Mouse (Mus musculus) liver, adult (tissue): Measurements from ENCODE around the gene Rhobtb1.

ENCODE experiments used
- GATA4 ChIP-seq: IDR thresholded peaks from 2 replicates; pipeline ENCODE4 v1.6.1; 2014; ENCODE audit warnings: mild to moderate bottlenecking, low read length; ENCODE audit not compliant: insufficient replicate concordance

Rhobtb1 gene

GRCm38 (mm10) chr10:69323986-69324385 lies 172.8 kb downstream of the Rhobtb1 start:
- no peak for TF ChIP-seq GATA4

DNA sequence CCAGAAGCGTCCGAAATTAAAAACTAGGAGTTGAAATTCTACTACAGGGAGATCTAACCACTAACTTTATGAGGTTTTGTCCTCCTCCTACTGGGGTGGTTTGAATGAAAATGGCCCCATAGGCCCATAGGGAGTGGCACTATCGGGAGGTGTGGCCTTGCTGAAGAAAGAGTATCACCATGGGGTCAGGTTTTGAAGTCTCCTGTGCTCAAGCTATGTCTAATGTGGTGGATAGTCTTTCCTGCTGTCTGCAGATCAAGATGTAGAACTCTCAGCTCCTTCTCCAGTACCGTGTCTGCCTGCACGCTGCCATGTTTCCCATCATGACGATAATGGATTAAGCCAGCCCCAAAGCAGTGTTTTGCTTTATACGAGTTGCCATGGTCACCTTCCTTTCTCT lies 173.6 kb downstream of the Rhobtb1 start:
- no peak for TF ChIP-seq GATA4

DNA sequence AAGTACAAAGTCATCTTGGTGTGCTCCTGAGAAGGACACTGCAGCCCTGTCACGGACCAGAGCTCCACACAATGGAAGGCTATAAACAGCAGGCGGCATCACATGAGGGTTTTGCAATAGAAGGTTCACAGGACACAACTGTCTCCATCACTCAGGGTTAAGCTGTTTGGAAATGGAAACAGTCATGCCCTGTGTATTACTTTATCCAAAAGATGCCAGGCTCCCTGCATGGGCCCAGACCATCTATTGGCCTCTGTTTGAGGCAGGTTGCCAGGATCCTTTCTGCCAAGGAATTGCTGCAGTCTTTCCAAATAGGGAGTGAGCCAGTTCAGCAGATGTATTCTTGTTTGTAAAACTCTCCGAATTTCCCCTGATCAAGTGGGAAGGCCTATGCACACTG lies 175.2 kb downstream of the Rhobtb1 start:
- TF ChIP-seq GATA4: no peak

DNA sequence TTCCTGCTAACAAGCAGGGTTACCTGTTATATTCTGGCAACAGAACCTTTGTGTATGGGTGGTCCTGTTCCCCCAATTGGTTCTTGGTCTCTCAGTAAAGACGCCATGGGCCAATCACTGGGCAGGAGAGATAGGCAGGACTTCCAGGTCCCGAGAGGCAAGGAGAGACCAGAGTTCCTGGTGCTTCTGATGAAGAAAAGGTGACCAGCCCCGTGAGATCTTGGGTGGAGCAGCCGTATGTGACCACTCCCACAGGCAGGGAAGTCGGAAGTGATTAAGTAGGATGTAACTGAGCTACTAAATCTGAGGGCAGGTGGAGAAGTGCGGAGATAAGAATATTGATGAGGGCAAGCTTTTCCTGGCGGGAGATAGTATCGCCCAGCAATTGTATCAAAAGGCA lies 176.1 kb downstream of the Rhobtb1 start:
- TF ChIP-seq GATA4: no peak

DNA sequence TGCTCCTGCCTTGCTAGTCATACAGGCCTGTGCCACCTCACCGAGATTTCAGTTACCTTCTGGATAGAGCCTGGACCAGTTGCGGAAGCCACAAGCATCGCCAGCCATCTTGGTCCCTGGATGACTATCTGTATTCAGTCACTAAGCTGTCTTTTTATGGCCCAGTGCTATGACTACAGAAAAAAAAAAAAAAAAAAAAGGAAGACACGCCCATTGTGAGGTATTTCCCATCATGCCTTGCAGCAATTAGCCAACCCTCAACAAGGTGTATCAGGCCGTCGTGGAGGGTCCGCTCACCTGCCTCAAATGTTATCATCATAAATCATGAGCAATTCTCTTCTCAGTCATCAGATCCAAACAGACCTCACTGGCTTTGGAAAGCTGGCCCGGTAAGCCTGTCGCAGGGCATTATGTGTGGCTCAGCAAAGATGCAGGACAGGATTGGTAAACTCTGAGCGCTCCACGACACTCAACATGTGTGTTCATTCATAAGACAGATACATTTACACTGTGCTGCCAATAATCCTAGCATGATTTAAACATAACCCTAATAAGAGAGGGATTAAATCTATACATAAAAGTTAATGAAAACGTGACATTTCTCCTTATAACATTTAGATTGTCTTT lies 176.9 kb downstream of the Rhobtb1 start:
- TF ChIP-seq GATA4: no peak

DNA sequence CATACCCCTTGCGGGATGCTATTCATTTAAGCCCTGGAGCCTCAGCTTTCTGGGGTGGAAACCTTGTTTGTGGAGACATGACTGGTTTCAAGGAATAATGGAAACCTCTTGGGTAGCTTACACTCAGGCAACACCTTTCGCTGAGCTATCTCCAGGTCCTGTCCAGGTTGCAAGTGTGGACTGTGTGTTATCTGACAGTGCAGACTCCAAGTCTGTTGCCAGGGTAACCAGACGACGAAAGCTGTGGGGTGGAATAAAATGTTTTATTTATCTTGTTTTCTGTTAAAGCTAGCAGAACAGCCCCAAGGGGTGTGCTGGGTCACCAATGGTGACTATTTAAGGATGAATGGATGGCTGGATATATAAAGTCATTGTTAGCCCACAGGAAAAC lies 177.4 kb downstream of the Rhobtb1 start:
- TF ChIP-seq GATA4: no peak

DNA sequence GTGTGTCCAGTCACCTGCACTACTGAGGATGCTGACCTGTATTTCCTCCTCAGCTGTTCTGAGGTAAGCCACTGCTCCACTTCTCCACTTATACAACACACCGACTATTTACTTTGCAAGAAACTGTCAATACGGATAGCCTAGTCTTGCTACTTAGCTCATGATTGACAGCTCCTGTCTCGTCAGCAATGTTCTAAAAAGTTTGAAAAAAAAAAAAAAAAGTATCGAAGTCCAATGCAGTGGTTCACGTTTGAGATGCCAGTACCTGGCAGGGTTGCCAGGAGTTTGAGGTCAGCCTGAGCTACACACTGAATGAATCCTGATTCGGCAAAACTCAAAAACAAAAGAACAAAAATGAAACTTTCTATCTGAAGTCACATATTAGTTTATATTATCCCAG lies 180.0 kb downstream of the Rhobtb1 start:
- TF ChIP-seq GATA4: no peak

- TF ChIP-seq GATA4: no peak
These were observed 182.0 kb downstream of the Rhobtb1 start for GRCm38 (mm10) chr10:69333212-69333611.

GRCm38 (mm10) chr10:69334271-69335194 lies 183.3 kb downstream of the Rhobtb1 start:
- no peak for TF ChIP-seq GATA4

DNA sequence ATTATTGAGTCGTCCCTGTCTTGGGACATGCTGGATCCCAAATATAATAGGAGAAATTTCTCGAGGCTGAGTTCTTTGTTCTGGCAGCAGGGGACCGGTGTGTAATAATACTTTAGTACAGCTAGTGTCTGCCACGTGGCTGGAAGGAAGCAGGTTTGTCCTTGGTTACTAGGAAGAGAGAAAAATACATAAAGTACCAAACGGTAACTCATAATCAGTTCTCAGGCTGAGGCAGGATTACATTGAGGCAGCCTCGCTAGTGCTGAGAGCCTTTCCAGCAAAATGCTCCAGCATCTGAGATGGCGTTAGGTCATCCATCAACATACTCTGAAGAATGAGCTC lies 183.9 kb downstream of the Rhobtb1 start:
- TF ChIP-seq GATA4: no peak

DNA sequence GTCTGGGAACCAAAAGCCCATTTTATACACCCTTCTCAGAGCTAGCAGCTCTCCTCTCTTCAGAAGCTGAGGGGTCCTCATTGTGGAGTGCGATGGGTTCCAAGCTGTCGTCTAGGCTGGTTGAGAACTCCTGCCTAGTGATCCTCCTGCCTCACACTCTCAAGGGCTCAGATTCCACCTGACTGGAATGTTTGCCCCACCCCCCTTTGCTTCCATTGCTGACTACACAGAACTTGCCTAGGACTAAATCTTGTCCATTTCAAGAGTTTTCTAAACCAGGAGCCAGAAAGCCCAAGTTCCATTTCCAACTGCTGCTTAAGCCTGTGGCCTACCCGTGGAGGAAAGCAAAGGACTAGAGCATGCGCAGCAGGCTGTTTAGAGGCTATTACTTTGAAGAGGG lies 184.4 kb downstream of the Rhobtb1 start:
- TF ChIP-seq GATA4: no peak

GRCm38 (mm10) chr10:69336219-69336618 lies 185.0 kb downstream of the Rhobtb1 start:
- no peak for TF ChIP-seq GATA4

DNA sequence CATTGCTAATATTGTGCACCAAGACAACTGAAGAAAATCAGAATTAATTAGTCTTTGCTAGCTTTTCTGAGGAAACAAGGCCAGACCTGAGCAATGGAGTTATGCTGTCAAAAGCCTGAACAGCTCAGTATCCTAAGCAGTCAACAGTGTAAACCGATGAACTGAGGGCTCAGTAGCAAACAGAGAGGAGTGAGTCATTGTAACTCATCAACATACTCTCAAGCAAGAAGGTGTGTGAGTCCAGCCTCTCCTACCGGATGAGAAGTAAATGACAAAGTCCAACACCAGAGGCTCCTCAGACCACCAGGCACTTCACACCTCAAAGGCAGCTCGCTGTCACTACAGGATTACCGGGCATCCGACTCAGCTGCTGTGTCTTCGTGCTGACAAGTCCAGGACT lies 188.8 kb downstream of the Rhobtb1 start:
- no peak for TF ChIP-seq GATA4
